Mouse (Mus musculus): Measurements from ENCODE around the gene Sytl3. TPM values are rescaled to one million over a fixed set of nuclear protein-coding genes. Genes with fewer than 3 reads are reported as not detected.
A peak's percentile ranks its signal among the peaks of the same experiment; 100 is the strongest.

Gene Sytl3
- polyA plus RNA-seq, 1 experiment from 2014 or later, result 2.5 TPM

- peak overlapping the region; percentile 68 for H3K27ac ChIP-seq
- TF ChIP-seq CTCF (IDR thresholded peaks at IDR 0.05; ENCODE audit: low read depth), result no peak
- no peaks in the 10 kb centered on the region for H3K27me3 ChIP-seq (ENCODE audit: insufficient read depth, low read length)
- 73% methylated on average over 12 of the region's 12 CpGs for WGBS
- no peak overlapping the region for H3K4me3 ChIP-seq (replicated peaks; ENCODE audit: low read depth, low read length)
- H3K36me3 ChIP-seq (ENCODE audit: insufficient read depth, low read length), result peaks cover 40% of the 10 kb centered on the region
- no peak overlapping the region for H3K4me2 ChIP-seq (ENCODE audit: low read length)
- H3K9ac ChIP-seq (ENCODE audit: low read depth, low read length), result no peak overlapping the region
- ATAC-seq (replicated peaks; ENCODE audit: low FRiP score, low read depth) (no peak), DNase-seq (ENCODE audit: low spot score) (no peak)
- no peaks in the 10 kb centered on the region for H3K9me3 ChIP-seq (replicated peaks; ENCODE audit: low read length)
- H3K4me1 ChIP-seq (replicated peaks; ENCODE audit: insufficient read depth, low read length), result peaks cover 6% of the 10 kb centered on the region; the same call in 1 of the 2 replicates
Measured at GRCm38 (mm10) chr17:6737273-6737997, 78.5 kb downstream of the Sytl3 start.

GRCm38 (mm10) chr17:6738836-6739235 lies 79.9 kb downstream of the Sytl3 start:
- no peak for TF ChIP-seq CTCF (IDR thresholded peaks at IDR 0.05; ENCODE audit: low read depth)
- 71% methylated on average over 7 of the region's 7 CpGs for WGBS
- no peaks in the 10 kb centered on the region for H3K9me3 ChIP-seq (replicated peaks; ENCODE audit: low read length)
- H3K27me3 ChIP-seq (ENCODE audit: insufficient read depth, low read length), result no peaks in the 10 kb centered on the region
- DNase-seq (ENCODE audit: low spot score) (no peak), ATAC-seq (replicated peaks; ENCODE audit: low FRiP score, low read depth) (no peak)
- peaks cover 7% of the 10 kb centered on the region; the same call in 1 of the 2 replicates for H3K4me1 ChIP-seq (replicated peaks; ENCODE audit: insufficient read depth, low read length)
- H3K27ac ChIP-seq, result no peak overlapping the region
- peaks cover 45% of the 10 kb centered on the region for H3K36me3 ChIP-seq (ENCODE audit: insufficient read depth, low read length)
- no peak overlapping the region for H3K4me2 ChIP-seq (ENCODE audit: low read length)
- no peak overlapping the region for H3K4me3 ChIP-seq (replicated peaks; ENCODE audit: low read depth, low read length)
- no peak overlapping the region for H3K9ac ChIP-seq (ENCODE audit: low read depth, low read length)

DNA sequence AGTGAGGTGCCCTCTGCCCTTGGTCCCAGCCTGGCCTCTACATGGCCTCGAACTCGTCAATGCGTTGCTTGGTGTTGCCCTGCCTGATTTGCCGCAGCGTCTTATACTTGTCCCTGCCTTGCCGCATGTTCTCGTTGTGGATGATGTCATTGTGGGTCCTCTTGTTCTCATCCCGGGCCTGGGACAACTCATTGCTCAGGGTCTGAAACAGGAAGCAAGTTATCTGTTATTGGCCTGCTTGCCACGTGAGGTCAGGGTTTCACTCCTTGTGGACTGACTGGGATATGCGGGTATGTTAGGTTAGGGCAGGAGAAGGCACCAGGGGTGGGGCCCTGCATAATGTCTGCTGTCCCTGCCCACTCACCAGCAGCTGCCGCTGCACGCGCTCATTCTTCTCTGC lies 80.4 kb downstream of the Sytl3 start:
- Histone ChIP-seq H3K4me2 (ENCODE audit: low read length) (no peak overlapping the region), H3K36me3 (ENCODE audit: insufficient read depth, low read length) (peaks cover 45% of the 10 kb centered on the region), H3K4me1 (replicated peaks; ENCODE audit: insufficient read depth, low read length) (peaks cover 10% of the 10 kb centered on the region; the same call in 1 of the 2 replicates), H3K4me3 (replicated peaks; ENCODE audit: low read depth, low read length) (no peak overlapping the region), H3K27me3 (ENCODE audit: insufficient read depth, low read length) (no peaks in the 10 kb centered on the region), H3K9ac (ENCODE audit: low read depth, low read length) (no peak overlapping the region), H3K27ac (no peak overlapping the region), H3K9me3 (replicated peaks; ENCODE audit: low read length) (no peaks in the 10 kb centered on the region)
- TF ChIP-seq CTCF (IDR thresholded peaks at IDR 0.05; ENCODE audit: low read depth), result no peak
- DNase-seq (ENCODE audit: low spot score) (no peak), ATAC-seq (replicated peaks; ENCODE audit: low FRiP score, low read depth) (no peak)
- WGBS, result 90% methylated on average over 13 of the region's 13 CpGs

- H3K27ac ChIP-seq, result no peak overlapping the region
- H3K4me3 ChIP-seq (replicated peaks; ENCODE audit: low read depth, low read length), result no peak overlapping the region
- H3K27me3 ChIP-seq (ENCODE audit: insufficient read depth, low read length), result no peaks in the 10 kb centered on the region
- no peaks in the 10 kb centered on the region for H3K9me3 ChIP-seq (replicated peaks; ENCODE audit: low read length)
- DNase-seq (ENCODE audit: low spot score), result no peak
- peaks cover 45% of the 10 kb centered on the region for H3K36me3 ChIP-seq (ENCODE audit: insufficient read depth, low read length)
- ATAC-seq (replicated peaks; ENCODE audit: low FRiP score, low read depth), result no peak
- no peak for TF ChIP-seq CTCF (IDR thresholded peaks at IDR 0.05; ENCODE audit: low read depth)
- 94% methylated on average over 15 of the region's 15 CpGs for WGBS
- H3K9ac ChIP-seq (ENCODE audit: low read depth, low read length), result no peak overlapping the region
- H3K4me2 ChIP-seq (ENCODE audit: low read length), result no peak overlapping the region
- H3K4me1 ChIP-seq (replicated peaks; ENCODE audit: insufficient read depth, low read length), result peaks cover 15% of the 10 kb centered on the region
Measured at GRCm38 (mm10) chr17:6739756-6740155, 80.9 kb downstream of the Sytl3 start.

- Histone ChIP-seq H3K27me3 (ENCODE audit: insufficient read depth, low read length) (no peaks in the 10 kb centered on the region), H3K36me3 (ENCODE audit: insufficient read depth, low read length) (peaks cover 45% of the 10 kb centered on the region), H3K4me3 (replicated peaks; ENCODE audit: low read depth, low read length) (no peak overlapping the region), H3K9me3 (replicated peaks; ENCODE audit: low read length) (no peaks in the 10 kb centered on the region), H3K9ac (ENCODE audit: low read depth, low read length) (no peak overlapping the region), H3K27ac (no peak overlapping the region), H3K4me1 (replicated peaks; ENCODE audit: insufficient read depth, low read length) (peaks cover 20% of the 10 kb centered on the region), H3K4me2 (ENCODE audit: low read length) (no peak overlapping the region)
- ATAC-seq (replicated peaks; ENCODE audit: low FRiP score, low read depth), result no peak
- no peak for TF ChIP-seq CTCF (IDR thresholded peaks at IDR 0.05; ENCODE audit: low read depth)
- 92% methylated on average over 19 of the region's 19 CpGs for WGBS
- DNase-seq (ENCODE audit: low spot score), result no peak
Measured at GRCm38 (mm10) chr17:6740331-6741170, 81.7 kb downstream of the Sytl3 start.

DNA sequence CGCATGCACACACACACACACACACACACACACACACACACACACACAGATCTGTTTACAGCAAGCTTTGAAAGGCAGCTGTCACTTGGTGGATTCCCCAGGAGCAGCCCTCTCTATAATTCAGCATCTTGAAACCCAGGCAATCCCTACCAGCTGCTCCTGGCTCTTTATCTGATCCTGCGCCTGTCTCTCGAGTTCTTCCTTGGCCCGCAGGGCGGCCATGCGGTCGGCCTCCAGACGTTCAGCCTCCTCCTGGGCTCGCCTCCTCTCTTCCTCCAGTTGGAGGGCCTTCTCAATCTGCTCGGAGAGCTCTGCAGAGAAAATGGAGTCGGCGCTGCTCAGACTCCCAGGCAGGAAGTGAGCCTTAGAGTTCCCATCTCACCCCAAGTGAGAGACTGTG lies 82.4 kb downstream of the Sytl3 start:
- 79% methylated on average over 12 of the region's 12 CpGs for WGBS
- ATAC-seq (replicated peaks; ENCODE audit: low FRiP score, low read depth) (no peak), DNase-seq (ENCODE audit: low spot score) (no peak)
- Histone ChIP-seq H3K27me3 (ENCODE audit: insufficient read depth, low read length) (no peaks in the 10 kb centered on the region), H3K9me3 (replicated peaks; ENCODE audit: low read length) (no peaks in the 10 kb centered on the region), H3K36me3 (ENCODE audit: insufficient read depth, low read length) (peaks cover 45% of the 10 kb centered on the region), H3K4me3 (replicated peaks; ENCODE audit: low read depth, low read length) (no peak overlapping the region), H3K4me2 (ENCODE audit: low read length) (no peak overlapping the region), H3K9ac (ENCODE audit: low read depth, low read length) (no peak overlapping the region), H3K27ac (no peak overlapping the region), H3K4me1 (replicated peaks; ENCODE audit: insufficient read depth, low read length) (peaks cover 21% of the 10 kb centered on the region)
- TF ChIP-seq CTCF (IDR thresholded peaks at IDR 0.05; ENCODE audit: low read depth), result no peak
